Mouse (Mus musculus): Measurements from ENCODE around the gene Slc25a30.
"Not testable (repeated sequence)": the region's sequence is repeated elsewhere in the genome, so short reads cannot be mapped to it uniquely, and the experiment has no call there.

Slc25a30 gene

DNA sequence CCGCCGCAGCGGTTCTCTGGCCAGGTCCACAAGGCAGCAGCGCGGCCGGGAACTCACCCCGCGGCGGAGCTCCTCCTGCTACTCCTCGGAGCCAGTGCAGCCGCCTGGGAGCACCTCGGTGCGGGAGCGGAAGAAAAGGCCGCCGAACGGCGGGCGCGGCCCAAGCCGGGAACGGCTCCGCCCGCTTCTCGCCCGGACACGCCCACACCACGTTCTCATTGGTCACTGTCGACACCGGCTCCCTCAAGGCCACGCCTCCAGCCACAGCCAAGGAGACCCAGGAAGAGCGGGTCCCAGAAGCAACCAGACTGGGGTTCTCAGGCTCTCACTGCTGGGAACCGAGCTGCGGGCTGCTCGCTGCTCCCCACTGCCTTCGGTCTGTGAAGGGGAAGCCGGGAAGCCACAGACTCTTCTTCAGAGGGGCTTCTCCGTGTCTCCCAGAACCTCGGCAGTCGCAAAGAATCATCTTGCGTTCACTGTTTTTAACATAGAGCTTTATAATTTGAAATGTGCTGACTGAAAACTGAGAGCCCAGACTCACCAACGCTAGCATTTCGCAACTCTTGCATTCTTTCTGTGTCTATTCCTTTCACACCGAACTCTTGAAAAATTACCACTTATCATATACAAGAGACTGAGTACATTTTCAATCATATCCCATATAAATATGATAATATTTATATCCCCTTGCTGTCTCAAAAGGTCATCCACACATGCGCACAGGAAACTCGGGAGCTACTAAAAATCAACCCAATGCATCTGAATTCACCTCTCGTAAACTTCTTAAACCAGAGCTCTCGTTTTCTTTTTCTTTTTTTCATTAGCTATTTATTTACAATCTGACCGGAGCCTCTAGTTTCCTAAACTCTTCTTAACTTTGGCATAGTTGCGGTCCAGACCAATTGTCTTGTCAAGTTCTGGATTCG, at the start of gene Slc25a30:
Gene Slc25a30 (minus strand): TSS at position 170 of the 926 bp plus-strand sequence.
- DNase-seq = peak; percentile 90

DNA sequence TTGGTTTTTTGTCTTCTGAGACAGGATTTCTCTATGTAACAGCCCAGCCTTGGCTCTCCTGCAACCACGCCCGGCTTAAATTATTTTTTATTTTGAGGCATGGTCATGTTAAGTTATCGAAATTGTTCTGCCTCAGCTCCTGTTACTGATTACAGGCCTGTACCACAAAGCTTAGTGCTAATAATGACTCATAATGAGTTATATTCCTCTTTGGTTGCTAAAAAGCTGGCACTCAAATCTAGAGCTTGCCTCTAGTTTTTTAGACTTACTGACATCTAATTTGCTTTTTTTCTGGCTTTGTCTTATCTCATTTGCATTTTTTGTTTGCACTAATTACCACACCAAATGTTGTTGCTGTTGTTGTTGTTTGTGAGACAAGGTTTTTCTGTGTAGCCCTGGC, 49.7 kb upstream of the Slc25a30 start:
- no peak for DNase-seq

DNA sequence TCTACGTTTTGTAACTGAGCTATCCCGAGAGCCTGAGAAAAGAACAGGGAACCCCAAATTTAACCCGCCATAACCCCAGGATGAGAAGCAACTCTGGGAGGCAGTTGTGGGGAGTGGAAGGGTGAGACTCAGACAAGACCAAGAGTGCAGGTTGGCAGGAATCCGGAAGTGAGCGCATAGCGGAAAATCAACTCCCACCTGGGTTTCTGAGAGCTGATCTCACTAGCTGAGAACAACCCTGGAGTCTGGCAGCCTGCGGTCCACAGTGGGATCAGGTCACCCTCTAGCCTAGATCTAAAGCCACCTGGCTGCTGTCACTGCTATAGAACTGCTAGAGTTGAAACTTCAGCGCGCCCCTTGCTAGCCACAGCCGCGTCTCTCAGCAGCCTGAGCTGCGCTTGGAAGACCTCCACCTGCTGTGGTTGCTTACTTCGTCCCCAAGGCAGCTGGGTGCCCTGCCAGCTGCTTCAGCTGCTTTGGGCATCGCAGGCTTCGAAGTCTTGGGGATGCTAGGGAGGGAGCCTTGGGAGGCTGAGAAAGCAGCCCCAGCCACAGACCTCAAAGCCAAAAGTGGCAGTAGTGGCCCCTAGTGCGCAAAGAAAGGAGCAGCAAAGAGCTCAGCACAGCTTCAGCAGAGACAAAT, 48.0 kb upstream of the Slc25a30 start:
- peak; percentile 32 for DNase-seq

DNA sequence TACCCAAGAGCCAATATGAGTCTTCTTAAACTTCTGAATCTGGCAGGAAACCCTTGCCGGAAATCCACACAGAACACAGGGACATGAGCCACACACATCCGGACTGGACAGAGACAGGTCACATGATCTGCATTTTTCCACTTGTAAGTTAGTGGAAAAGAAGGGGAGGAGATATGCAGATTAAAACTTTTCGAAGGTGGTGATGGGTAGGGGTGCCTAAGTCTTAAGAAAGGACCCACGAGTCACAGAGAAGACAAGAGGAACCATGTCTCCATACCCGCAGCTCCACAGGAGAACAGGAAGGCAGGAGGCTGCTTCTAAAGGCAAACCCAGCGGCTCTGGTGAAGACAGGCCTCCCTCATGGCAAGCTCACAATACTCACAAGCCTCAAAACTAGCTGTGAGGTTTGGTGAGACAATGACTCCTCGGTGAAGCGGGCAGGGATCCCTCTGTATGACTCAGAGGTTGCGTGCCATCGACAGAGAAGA, 47.5 kb upstream of the Slc25a30 start:
- no peak for DNase-seq

DNA sequence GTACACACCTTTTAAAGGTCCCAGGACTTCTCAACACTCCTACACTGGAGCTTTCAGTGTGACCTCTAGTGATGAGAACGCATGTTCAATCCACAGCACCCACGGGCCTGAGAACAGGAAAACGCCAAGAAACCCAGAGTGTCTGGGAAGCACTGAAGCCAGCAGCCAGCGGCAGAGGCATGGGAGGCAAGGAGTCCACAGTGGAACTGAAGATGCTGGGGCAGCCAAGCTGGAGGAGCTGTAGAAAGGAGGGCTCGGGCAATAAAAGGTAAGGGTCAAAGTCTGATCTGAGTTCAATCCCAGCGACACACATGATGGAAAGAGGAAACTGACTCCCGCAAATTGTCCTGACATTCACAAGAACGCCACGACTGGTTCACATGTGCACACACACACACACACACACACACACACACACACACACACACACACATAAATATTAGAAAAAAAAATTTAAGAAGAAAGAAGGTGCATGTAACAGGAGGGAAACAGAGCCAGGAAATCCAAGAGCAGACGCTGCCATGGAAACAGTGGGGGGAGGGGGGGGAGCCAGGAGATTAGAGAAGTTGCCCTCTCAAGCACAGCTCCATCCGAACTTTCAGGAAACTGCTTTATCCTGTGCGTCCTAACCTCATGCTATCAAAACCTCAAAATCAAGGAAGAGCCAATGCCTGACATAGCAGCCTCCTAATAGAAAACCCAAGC, 46.9 kb upstream of the Slc25a30 start:
- DNase-seq = no peak

DNA sequence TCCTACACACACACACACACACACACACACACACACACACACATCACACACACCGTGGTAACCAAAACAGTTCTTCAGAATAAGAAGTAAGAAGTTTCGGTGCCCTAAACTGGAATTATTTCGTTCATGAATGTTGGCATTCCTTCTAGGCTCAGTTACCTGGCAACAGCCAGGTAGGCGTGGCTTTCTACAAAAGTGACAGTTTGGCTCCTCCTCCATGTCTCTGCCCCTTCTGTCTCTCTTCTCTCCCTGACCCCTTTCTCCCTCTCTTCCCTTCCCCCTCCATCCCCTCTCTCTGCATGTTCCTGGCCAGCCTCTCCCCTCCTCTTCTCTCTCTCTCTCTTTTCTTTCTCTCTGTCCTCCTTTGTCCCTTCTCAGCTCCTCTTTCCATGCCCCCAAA, 46.1 kb upstream of the Slc25a30 start:
- no peak for DNase-seq

DNA sequence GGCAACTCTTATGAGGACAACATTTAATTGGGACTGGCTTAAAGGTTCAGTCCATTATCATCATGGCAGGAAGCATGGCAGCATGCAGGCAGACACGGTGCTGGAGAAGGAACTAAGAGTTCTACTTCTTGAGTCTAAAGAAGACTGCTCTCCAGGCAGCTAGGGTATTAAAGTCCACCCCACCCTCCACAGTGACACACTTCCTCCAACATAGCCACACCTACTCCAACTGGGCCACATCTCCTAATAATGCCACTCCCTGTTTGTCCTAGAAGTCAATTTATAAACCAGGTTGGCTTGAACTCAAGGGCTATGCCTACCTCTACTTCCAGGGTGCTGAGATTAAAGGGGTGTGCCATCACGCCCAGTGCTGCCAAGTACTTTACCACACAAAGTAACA, 45.2 kb upstream of the Slc25a30 start:
- DNase-seq = no peak

DNA sequence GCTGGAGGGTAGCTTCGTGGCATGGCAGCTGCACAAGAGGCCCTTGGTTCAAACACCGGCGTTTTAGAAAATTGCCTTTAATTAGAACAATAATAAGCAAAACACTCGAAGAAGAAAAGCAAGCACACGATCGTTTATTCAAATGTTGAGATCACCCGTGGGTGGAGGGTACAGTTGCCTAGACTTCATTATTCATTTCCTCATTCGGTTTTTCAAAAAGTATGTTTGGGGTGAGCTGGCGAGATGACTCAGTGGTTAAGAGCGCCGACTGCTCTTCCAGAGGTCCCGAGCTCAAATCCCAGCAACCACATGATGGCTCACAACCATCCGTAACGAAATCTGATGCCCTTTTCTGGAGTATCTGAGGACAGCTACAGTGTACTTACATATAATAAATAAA, 43.0 kb upstream of the Slc25a30 start:
- not testable (repeated sequence) for DNase-seq

DNA sequence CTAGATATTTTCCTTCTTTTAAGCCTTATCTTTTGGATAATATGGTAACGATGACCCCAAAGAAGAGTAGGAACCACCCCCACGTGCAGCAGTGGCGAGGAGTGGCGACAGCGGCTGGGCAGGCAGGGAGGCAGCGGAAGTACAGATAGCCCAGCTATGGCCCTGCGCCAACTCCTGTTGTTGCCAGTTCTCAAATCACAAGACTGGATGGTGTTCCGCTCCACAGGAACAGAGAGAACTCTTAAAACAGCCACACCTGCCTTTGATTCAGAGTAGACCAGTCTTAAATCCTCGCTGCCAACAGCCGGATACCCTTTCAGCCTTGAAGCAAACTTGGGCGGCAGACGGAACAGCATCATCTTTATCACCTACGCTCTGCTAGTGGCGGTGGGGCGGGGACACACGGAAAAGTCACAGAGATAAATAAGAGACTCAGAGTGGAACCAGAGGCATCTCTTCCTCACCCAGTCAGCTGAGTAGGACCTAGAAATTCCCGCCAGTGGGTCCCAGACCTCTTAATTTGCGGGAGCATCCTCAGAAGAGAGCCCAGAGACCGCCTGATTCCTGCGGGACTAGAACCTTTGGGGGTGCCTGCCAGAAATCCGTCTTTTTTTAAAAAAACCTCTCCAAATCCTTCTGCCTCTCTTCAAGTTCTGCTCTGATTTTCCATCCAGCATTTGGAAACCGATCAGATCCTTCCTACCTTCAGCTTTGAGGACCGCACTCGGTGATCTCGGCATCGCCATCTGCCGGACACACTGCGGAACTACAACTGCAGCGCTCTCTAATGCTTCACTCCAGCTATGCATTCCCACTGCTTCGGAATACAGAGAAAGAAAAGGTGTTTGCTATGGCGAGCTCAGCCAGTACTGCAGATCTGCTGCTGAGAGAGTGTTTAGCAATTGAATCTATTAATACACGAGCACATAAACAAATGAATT, 42.3 kb upstream of the Slc25a30 start:
- DNase-seq = peak; percentile 92

DNA sequence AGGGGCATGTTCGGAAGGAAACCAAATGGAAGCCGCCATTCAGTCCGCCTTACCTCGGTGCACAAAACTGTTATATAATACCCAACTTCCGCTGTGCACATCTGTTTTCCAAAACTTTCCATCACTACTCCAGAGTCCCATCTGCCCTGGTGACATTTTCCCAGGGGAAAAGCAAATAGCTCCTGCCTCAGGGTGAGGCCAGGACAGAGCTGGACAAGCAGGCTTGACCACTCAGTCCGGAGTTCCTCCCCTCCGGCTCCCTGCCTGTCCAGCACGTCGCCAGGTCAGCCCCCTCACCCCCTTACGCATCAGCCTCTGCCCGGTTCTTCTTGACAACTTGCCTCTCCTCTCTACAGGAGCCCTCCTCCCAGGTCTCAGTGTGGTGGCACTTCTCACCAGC, 41.4 kb upstream of the Slc25a30 start:
- DNase-seq = no peak

DNA sequence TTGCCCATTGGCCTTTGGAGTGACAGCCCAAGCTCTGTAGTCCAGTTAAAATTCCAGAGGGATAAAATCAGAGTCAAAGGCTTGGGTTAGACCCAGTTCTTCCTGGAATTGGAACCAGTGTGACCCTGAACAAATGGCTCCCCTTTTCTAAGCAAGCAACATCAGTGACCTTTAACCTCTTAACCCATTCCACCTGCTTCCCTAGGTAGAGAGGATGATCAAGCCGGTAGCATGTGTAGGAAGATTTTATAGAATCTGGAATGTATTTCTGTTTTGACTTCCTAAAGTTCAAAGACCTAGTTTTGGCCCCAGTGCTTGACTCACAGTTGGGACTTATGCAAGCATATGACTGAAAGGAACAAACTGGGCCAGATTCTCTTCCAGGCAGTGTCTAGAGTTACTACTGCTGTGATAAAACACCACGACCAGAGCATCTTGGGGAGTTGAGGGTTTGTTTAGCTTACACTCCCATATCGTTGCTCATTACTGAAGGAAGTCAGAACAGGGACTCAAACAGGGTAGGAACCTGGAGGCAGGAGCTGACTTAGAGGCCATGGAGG, 40.1 kb upstream of the Slc25a30 start:
- DNase-seq = no peak

DNA sequence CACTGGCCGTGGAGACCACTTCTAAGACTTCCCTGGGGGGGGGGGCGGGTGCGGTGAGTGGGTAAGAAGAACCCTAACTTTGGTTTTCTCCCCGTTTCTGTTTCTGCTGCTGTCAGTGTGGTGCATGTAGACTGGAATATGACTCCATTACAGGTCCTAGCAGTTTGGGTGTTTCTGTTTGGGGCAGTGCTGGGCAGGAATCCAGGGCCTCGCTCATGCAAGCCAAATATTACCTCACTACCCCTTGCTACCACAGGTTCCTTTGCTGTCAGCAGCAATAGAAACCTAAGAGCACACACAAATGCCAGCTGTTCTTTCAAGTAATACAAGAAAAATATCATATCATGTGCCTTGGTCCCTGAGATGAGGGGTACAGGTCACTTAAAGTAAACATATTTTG, 33.2 kb upstream of the Slc25a30 start:
- no peak for DNase-seq

DNA sequence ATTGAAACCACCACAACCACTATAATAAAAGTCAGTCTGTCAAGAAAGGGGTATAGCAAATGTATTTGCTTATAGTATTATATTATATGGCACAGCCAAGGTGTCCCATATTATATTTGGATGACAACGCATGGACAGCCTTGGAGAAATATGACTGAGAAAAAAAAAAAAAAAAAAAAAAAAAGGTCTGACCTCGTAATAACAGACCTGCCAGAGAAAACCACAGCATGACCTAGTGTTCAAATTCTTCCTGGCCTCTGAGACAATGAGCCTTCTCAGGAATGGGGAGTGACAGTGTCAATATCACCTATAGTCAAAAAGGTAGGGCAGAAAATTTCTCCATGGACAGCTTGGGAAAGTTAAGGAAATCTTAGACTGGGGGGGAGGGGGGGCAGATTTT, 32.5 kb upstream of the Slc25a30 start:
- DNase-seq = no peak

DNA sequence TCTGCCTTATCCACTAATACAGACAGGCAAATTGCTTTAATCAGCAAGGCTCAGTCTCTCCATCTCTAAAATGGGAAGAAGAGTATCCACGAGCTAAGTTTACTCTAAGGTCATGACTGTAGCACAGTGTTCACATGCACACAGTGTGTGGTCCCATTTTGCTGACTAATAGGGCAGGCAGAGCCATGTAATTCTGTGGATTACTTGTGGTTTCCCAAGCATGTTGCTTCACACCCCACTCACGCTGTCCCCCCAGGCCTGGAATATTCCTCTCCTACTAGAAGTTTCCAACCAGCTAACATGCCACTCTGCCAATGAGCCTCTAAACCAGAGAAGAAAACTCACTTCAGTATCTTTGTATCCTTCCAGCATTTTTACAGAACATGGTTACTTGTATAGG, 31.7 kb upstream of the Slc25a30 start:
- DNase-seq = no peak

DNA sequence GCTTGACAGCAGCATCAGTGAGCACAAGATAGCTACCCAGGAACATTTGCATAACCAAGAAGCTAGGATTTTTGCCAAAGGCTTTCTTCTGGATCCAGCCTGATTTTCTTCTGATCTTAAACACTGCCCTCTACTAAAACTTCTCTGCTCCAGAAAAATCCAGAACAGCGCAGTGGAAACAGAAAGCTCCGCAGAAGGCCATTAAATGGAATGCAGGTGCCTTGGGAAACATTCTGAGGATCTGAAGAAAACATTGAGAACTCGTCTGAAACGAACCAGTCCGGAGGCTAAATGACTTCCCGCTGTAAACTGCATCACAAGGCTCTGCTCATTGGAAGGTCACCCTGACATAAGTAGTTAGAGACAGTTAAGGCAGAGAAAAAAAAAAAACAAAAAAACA, 23.1 kb upstream of the Slc25a30 start:
- no peak for DNase-seq

DNA sequence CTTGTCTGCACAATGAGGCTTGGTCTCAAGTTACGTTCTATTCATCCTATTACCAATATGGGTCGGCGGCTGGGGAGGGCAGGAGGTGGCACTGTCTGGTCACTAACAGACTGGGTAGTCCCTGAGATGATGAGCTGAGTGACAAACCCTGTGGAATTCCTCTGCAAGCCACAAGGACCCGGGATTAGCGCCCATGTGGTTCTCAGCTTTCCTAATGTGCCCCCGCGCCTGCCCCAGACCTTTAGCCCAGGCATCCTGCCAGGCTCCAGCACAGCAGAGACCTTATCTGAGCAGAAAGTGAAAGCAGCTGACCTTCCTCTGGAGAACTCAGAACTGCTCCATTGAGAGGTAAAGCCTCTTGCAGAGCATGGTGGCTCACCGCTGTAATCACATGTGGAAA, 21.0 kb upstream of the Slc25a30 start:
- no peak for DNase-seq

DNA sequence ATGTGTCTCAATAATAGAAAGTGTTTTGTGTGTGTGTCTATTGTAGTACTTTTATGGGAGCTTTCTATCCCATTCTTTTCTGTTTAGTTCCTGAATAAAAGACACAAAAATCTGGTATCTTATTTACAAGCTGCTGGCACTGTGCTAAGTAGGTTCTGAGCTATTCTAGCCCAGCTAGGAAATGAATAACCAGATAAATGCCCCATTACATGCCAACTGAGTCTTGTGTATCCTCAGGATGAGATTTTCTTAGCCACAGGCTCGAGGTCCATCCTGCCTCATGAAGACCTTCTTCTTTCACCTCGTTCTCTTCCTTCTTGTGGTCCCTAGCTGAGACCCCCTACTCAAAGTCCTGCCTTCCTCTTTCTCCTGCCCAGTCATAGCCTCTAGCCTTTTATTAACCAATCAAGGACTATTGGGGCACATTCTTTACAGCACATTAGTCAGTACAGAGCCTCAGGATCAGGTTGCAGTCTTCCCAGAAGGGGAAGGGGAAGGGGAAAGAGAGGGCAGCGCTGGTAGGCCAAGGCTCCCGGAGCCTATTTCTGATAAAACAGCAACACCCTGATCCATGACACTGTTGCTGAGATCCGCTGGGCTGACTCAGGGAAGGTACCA, 11.0 kb upstream of the Slc25a30 start:
- no peak for DNase-seq

DNA sequence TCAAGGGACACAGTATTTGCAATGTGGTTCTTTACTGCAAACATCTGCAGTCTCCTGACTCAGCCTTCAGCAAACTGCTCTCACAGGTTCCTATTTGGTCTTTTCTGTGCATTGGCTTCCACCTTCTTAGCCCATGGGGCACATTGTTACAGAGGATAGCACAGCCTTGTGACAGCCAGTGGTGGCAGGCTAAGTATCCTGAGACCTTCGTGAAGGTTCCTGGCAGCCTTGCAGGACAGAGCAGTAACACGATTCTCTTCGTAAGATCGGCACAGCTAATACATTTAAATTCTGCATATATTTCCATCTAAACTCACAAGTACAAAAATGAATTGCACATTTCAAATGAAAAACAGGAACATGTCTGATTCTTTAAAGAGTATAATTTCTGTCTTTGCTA, 9.1 kb upstream of the Slc25a30 start:
- no peak for DNase-seq

DNA sequence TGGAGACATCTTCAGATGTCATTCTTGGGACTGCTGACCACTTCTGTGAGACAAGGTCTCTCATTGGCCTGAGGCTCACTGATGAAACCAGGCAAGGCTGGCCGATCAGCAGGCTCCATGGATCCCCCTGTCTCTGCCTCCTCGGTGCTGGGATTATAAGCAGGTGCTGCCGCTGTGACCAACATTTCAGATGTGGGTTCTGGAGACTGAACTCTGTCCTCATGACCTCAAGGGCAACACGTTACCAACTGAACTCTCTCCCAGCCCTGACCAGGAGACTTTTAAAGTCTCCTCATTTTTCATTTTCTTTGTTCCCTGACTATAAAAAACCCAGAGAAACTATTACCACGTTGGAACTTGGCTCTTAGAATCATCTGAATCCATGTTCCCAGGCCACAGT, 7.9 kb upstream of the Slc25a30 start:
- no peak for DNase-seq

DNA sequence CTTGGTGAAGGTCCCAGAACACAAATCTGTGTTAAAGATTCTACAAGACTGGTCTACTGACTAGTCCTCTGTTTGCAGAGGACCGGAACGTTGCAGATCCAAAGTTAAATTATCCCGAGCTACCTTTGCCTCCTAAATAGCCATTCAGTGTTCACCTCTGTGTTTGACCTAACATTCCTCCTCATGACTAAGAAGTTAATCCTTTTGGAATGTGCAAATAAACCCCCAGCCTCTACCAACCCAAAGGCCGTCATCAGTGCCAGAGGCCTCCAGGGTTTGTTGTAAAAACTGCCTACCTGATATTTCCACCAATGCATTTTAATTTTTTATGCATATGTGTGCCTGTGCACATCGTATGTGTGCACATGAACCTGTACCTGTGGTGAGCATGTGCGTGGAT, 7.5 kb upstream of the Slc25a30 start:
- DNase-seq = no peak

DNA sequence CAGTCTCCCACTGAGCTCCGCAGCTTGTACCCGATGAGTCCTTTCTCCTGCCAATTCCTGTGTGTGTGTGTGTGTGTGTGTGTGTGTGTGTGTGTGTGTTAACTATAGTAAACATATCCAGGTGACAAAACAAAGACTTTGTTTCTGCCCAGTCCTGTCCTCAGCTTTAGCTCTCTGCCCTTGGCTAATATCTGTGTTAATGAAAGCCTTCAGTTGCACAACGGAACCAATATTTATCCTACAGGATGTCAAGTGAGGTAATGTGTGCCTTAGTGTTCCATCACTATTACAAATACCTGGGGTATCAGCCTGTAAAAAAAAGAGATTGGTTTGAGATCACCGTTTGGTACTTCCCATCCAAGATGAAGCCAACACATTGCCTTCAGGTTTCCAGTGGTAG, 6.3 kb upstream of the Slc25a30 start:
- no peak for DNase-seq

DNA sequence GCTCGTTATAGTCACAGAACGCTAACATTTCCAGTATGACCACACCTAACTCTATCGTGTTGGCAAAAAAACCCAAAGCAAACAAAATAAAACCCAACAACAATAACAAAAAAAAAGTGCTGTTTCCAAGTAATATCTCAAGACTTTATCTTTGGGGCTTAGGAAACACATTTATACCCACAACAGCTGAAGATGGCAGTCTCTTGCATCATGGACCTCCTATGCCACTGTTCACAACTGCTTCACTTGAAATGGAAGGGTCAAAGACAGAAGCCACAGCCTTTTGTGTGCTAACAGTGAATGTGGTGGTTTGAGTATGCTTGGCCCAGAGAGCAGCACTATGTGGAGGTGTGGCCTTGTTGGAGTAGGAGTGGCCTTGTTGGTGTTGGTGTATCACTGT, 4.5 kb upstream of the Slc25a30 start:
- DNase-seq = no peak
